Mouse (Mus musculus): ENCODE data around the gene Elavl3.
"Not testable (repeated sequence)": the region's sequence is repeated elsewhere in the genome, so short reads cannot be mapped to it uniquely, and the experiment has no call there.

The Elavl3 gene

GRCm38 (mm10) chr9:22051958-22052254, at the start of gene Elavl3:
Gene Elavl3 (minus strand): TSS chr9:22052023.
- peak; percentile 61 for DNase-seq (ENCODE audit: low read depth, low spot score)

GRCm38 (mm10) chr9:22099922-22100321, 48.1 kb upstream of the Elavl3 start:
- DNase-seq (ENCODE audit: low read depth, low spot score) = no peak

- no peak for DNase-seq (ENCODE audit: low read depth, low spot score)
Observed at GRCm38 (mm10) chr9:22098993-22099696, 47.3 kb upstream of the Elavl3 start, which contains the start of gene Cnn1. Gene Cnn1 (plus strand): TSS chr9:22099216.

- peak; percentile 42 for DNase-seq (ENCODE audit: low read depth, low spot score)
Observed at GRCm38 (mm10) chr9:22095854-22096307, 44.1 kb upstream of the Elavl3 start.

- DNase-seq (ENCODE audit: low read depth, low spot score) = no peak
Observed at GRCm38 (mm10) chr9:22092746-22093145, 40.9 kb upstream of the Elavl3 start.

GRCm38 (mm10) chr9:22089986-22090385, 38.2 kb upstream of the Elavl3 start:
- DNase-seq (ENCODE audit: low read depth, low spot score) = no peak

- no peak for DNase-seq (ENCODE audit: low read depth, low spot score)
Observed at GRCm38 (mm10) chr9:22089281-22089680, 37.5 kb upstream of the Elavl3 start.

GRCm38 (mm10) chr9:22087034-22087618, 35.3 kb upstream of the Elavl3 start:
- no peak for DNase-seq (ENCODE audit: low read depth, low spot score)

GRCm38 (mm10) chr9:22086012-22086411, 34.2 kb upstream of the Elavl3 start:
- no peak for DNase-seq (ENCODE audit: low read depth, low spot score)

GRCm38 (mm10) chr9:22085022-22085834, 33.4 kb upstream of the Elavl3 start, which contains the start of gene Ecsit:
Gene Ecsit (minus strand): TSS chr9:22085438.
- peak; percentile 85 for DNase-seq (ENCODE audit: low read depth, low spot score)

GRCm38 (mm10) chr9:22084667-22085021, 32.8 kb upstream of the Elavl3 start:
- DNase-seq (ENCODE audit: low read depth, low spot score) = no peak

- DNase-seq (ENCODE audit: low read depth, low spot score) = no peak
Observed at GRCm38 (mm10) chr9:22076223-22076622, 24.4 kb upstream of the Elavl3 start.

GRCm38 (mm10) chr9:22075778-22076177, 24.0 kb upstream of the Elavl3 start:
- not testable (repeated sequence) for DNase-seq (ENCODE audit: low read depth, low spot score)

- DNase-seq (ENCODE audit: low read depth, low spot score) = no peak
Observed at GRCm38 (mm10) chr9:22072276-22072675, 20.5 kb upstream of the Elavl3 start.

GRCm38 (mm10) chr9:22070791-22071573, 19.2 kb upstream of the Elavl3 start, which contains the start of the genes Gm49318 and Zfp653:
Gene Gm49318 (minus strand): TSS chr9:22071259.
Gene Zfp653 (minus strand): TSS chr9:22071376.
- peak; percentile 87 for DNase-seq (ENCODE audit: low read depth, low spot score)

- DNase-seq (ENCODE audit: low read depth, low spot score) = no peak
Observed at GRCm38 (mm10) chr9:22069881-22070553, 18.2 kb upstream of the Elavl3 start.

GRCm38 (mm10) chr9:22067195-22067594, 15.4 kb upstream of the Elavl3 start:
- no peak for DNase-seq (ENCODE audit: low read depth, low spot score)

GRCm38 (mm10) chr9:22066433-22066832, 14.6 kb upstream of the Elavl3 start:
- DNase-seq (ENCODE audit: low read depth, low spot score) = no peak

GRCm38 (mm10) chr9:22065642-22066041, 13.8 kb upstream of the Elavl3 start:
- no peak for DNase-seq (ENCODE audit: low read depth, low spot score)

- DNase-seq (ENCODE audit: low read depth, low spot score) = no peak
Observed at GRCm38 (mm10) chr9:22064341-22064740, 12.5 kb upstream of the Elavl3 start.

GRCm38 (mm10) chr9:22061339-22061738, 9.5 kb upstream of the Elavl3 start:
- DNase-seq (ENCODE audit: low read depth, low spot score) = no peak

Data from WW6 (cell line).